Mouse (Mus musculus) urinary bladder, postnatal 14 days (tissue): ENCODE measurements around the gene Zcchc14.

ENCODE experiments used
- DNase-seq: peaks from one replicate; pipeline ENCODE4 v3.0.0; 2021; ENCODE audit warnings: low spot score

Zcchc14 gene

GRCm38 (mm10) chr8:121665329-121665728, 12.6 kb upstream of the Zcchc14 start:
- DNase-seq = peak; percentile 53

GRCm38 (mm10) chr8:121663101-121663500, 10.4 kb upstream of the Zcchc14 start:
- no peak for DNase-seq

- DNase-seq = no peak
Observed at GRCm38 (mm10) chr8:121661631-121662357, 9.1 kb upstream of the Zcchc14 start.

GRCm38 (mm10) chr8:121660602-121661001, 7.9 kb upstream of the Zcchc14 start:
- DNase-seq = peak; percentile 38

- DNase-seq = no peak
Observed at GRCm38 (mm10) chr8:121654966-121655494, 2.3 kb upstream of the Zcchc14 start.

GRCm38 (mm10) chr8:121654131-121654530, 1.4 kb upstream of the Zcchc14 start:
- DNase-seq = no peak

GRCm38 (mm10) chr8:121653340-121654019, 779 bp upstream of the Zcchc14 start:
- no peak for DNase-seq

GRCm38 (mm10) chr8:121651874-121652361, 783 bp downstream of the Zcchc14 start:
- DNase-seq = peak; percentile 55

- no peak for DNase-seq
Observed at GRCm38 (mm10) chr8:121651308-121651873, 1.3 kb downstream of the Zcchc14 start.

- no peak for DNase-seq
Observed at GRCm38 (mm10) chr8:121650389-121651307, 2.1 kb downstream of the Zcchc14 start.

GRCm38 (mm10) chr8:121649904-121650303, 2.8 kb downstream of the Zcchc14 start:
- DNase-seq = no peak

GRCm38 (mm10) chr8:121649423-121649822, 3.3 kb downstream of the Zcchc14 start:
- DNase-seq = no peak

GRCm38 (mm10) chr8:121648451-121648850, 4.2 kb downstream of the Zcchc14 start:
- DNase-seq = no peak

GRCm38 (mm10) chr8:121647511-121648215, 5.0 kb downstream of the Zcchc14 start:
- no peak for DNase-seq

- DNase-seq = no peak
Observed at GRCm38 (mm10) chr8:121643384-121643783, 9.3 kb downstream of the Zcchc14 start.

- DNase-seq = no peak
Observed at GRCm38 (mm10) chr8:121642804-121643203, 9.9 kb downstream of the Zcchc14 start.

- DNase-seq = no peak
Observed at GRCm38 (mm10) chr8:121636180-121636579, 16.5 kb downstream of the Zcchc14 start.

GRCm38 (mm10) chr8:121635534-121635933, 17.2 kb downstream of the Zcchc14 start:
- DNase-seq = no peak

GRCm38 (mm10) chr8:121632401-121632800, 20.3 kb downstream of the Zcchc14 start:
- no peak for DNase-seq

- DNase-seq = no peak
Observed at GRCm38 (mm10) chr8:121631645-121632071, 21.0 kb downstream of the Zcchc14 start.

- no peak for DNase-seq
Observed at GRCm38 (mm10) chr8:121628681-121629080, 24.0 kb downstream of the Zcchc14 start.
